Comparison of ENCODE assay signal across 8 mouse cellular contexts in the genomic region with DNA sequence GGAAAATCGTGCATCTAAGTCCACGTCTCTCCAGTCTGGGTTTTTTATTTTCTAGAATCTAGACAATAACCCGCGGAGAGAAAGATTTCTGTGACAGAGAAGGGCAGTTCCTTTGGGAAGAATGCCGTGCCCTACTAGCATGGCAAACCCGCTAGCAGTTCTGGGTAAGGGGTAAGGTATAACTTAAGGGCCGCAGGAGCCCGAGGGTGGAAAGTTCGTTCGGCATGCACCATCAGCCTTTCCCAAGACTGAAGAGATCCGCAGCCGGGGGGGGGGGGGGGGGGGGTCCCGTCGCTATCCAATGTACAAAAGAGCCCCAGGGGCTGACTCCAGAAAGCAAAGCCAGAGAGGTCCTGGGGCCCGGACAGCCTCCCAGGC. TPM values are rescaled to one million over a fixed set of nuclear protein-coding genes. Genes with fewer than 3 reads are reported as not detected.
A peak's percentile ranks its signal among the peaks of the same experiment; 100 is the strongest.
DNase-seq lines count a peak whose midpoint lies in the region; ATAC-seq and TF ChIP-seq lines count a peak whose summit lies in the region.

No protein-coding gene starts in this region.

- H3K4me2 ChIP-seq in heart, embryonic 16.5 days (ENCODE audit: low read depth, low read length) = peak overlapping the region; percentile 67

- peak overlapping the region; percentile 61 for H3K27ac ChIP-seq in spleen, adult 2 months (ENCODE audit: insufficient read depth, low read length)
- peak overlapping the region; percentile 90 for H3K27ac ChIP-seq in heart, embryonic 16.5 days (ENCODE audit: low read length)

- peak overlapping the region; percentile 68 for H3K4me3 ChIP-seq in spleen, adult 2 months (ENCODE audit: extremely low read depth, insufficient read depth, insufficient read length)
- H3K4me3 ChIP-seq in heart, embryonic 16.5 days (ENCODE audit: low read length) = peak overlapping the region; percentile 77

- H3K4me1 ChIP-seq in spleen, adult 2 months (ENCODE audit: control insufficient read depth, insufficient read depth, insufficient read length) = no peaks in the 10 kb centered on the region
- no peaks in the 10 kb centered on the region for H3K4me1 ChIP-seq in heart, embryonic 16.5 days (ENCODE audit: control insufficient read depth, insufficient read depth, low read length)

- no peaks in the 10 kb centered on the region for H3K27me3 ChIP-seq in spleen, adult 2 months (ENCODE audit: control insufficient read depth, insufficient read depth, low read length)
- H3K27me3 ChIP-seq in heart, embryonic 16.5 days (ENCODE audit: control insufficient read depth, insufficient read depth, low read length) = no peaks in the 10 kb centered on the region

- DNase-seq in frontal cortex, postnatal 14 days (ENCODE audit: low spot score in 2 of 2) = no peak
- DNase-seq in spleen, adult 2 months (ENCODE audit: low read depth in 1 of 2, low spot score in 2 of 2) = no peak
- DNase-seq in spleen, postnatal 14 days (ENCODE audit: low spot score in 2 of 2) = no peak
- peak; percentile 1 for DNase-seq in lung, postnatal 10 days
- no peak for DNase-seq in adrenal gland, postnatal 14 days
- DNase-seq in frontal cortex, postnatal 25 days (ENCODE audit: low spot score in 2 of 2) = no peak

- H3K9me3 ChIP-seq in heart, embryonic 16.5 days (replicated peaks; ENCODE audit: control insufficient read depth, low read length) = no peaks in the 10 kb centered on the region

- peaks cover 2% of the 10 kb centered on the region; the same call in 1 of the 2 replicates for H3K36me3 ChIP-seq in spleen, adult 2 months (ENCODE audit: control insufficient read depth, insufficient read depth, low read length)
- H3K36me3 ChIP-seq in heart, embryonic 16.5 days (ENCODE audit: control insufficient read depth, insufficient read depth) = peaks cover 7% of the 10 kb centered on the region; the same call in 1 of the 2 replicates

- TF ChIP-seq POLR2A in spleen, adult 2 months (IDR thresholded peaks at IDR 0.05; ENCODE audit: low read depth, low read length) = no peak

- 28% methylated on average over 12 of the region's 15 CpGs for WGBS in spleen, adult 2 months
- WGBS in heart, embryonic 16.5 days = 15% methylated on average over 11 of the region's 15 CpGs

- peak; percentile 51 for ATAC-seq in frontal cortex, adult (ENCODE audit: low TSS enrichment)
- ATAC-seq in heart, embryonic 16.5 days (replicated peaks; ENCODE audit: extremely low read depth, insufficient read depth, low FRiP score) = peak; percentile 53; the same call in 1 of the 2 replicates

- H3K9ac ChIP-seq in heart, embryonic 16.5 days (ENCODE audit: low read length) = peak overlapping the region; percentile 85

- no peak for TF ChIP-seq CTCF in spleen, adult 2 months (IDR thresholded peaks at IDR 0.05; ENCODE audit: extremely low read depth, insufficient read depth, insufficient read length, insufficient replicate concordance)

RNA-seq across cellular contexts. Expression of a gene that starts 0.6 kb away (rescaled TPM):
- 2.2 and 2.5 TPM in 2 replicates for polyA plus RNA-seq in spleen, adult 2 months (2012; rRNA removed)
- polyA plus RNA-seq in heart, embryonic 16.5 days (2015; fragmentation: Nextera tagmentation; extraction: Ambion mirVana) = 5.1 and 5.8 TPM in 2 replicates
- total RNA-seq in adrenal gland, postnatal 14 days (2021) = 11.5 and 18.2 TPM in 2 replicates

RNA-seq across cellular contexts. Expression of a gene that starts 29.5 kb away (rescaled TPM):
- polyA plus RNA-seq in spleen, adult 2 months (2012; rRNA removed) = 1.2 and 1.3 TPM in 2 replicates
- polyA plus RNA-seq in heart, embryonic 16.5 days (2015; fragmentation: Nextera tagmentation; extraction: Ambion mirVana) = 7.7 and 8.2 TPM in 2 replicates
- 7.1 and 8.2 TPM in 2 replicates for total RNA-seq in adrenal gland, postnatal 14 days (2021)
